Comparison of ENCODE assay signal across 12 mouse cellular contexts in genomic region chr5:39437463-39438201, GRCm38 (mm10).
DNase-seq lines count a peak whose midpoint lies in the region; ATAC-seq and TF ChIP-seq lines count a peak whose summit lies in the region.
"Had no signal": no experiment of that assay in that cellular context is flagged by ENCODE, and none has a peak within 500 bp of the region (broad histone marks: within the 10 kb centered on the region; RNA-seq: fewer than 3 reads in every experiment).

No protein-coding gene starts in this region.

- no peaks in the 10 kb centered on the region for H3K27me3 ChIP-seq in liver, embryonic 12.5 days (replicated peaks)
- no peaks in the 10 kb centered on the region for H3K27me3 ChIP-seq in heart, embryonic 14.5 days (ENCODE audit: control insufficient read depth, insufficient read depth, low read length)
- no peaks in the 10 kb centered on the region for H3K27me3 ChIP-seq in small intestine, adult 2 months (ENCODE audit: control insufficient read depth, insufficient read depth, low read length)
- H3K27me3 ChIP-seq: midbrain, embryonic 12.5 days had no signal

- DNase-seq in liver = peak; percentile 8
- peak; percentile 70 for DNase-seq in kidney, postnatal 10 days
- DNase-seq in neural tube, embryonic 10.5 days (ENCODE audit: extremely low spot score, low spot score) = no peak
- DNase-seq in layer of hippocampus, adult 9-11 months = no peak
- DNase-seq: layer of hippocampus, postnatal 36 days had no signal

- H3K27ac ChIP-seq in liver, embryonic 12.5 days = no peak overlapping the region
- H3K27ac ChIP-seq in heart, embryonic 14.5 days (replicated peaks in 1 of 2; ENCODE audit: control insufficient read depth in 1 of 2, insufficient read depth in 1 of 2, low read depth in 2 of 2, low read length in 2 of 2) = no peak overlapping the region
- peak overlapping the region; percentile 51 for H3K27ac ChIP-seq in small intestine, adult 2 months (ENCODE audit: insufficient read depth, low read depth, low read length)
- H3K27ac ChIP-seq: forebrain, embryonic 10.5 days; midbrain, embryonic 12.5 days had no signal

- no peak overlapping the region for H3K4me2 ChIP-seq in liver, embryonic 12.5 days
- no peak overlapping the region for H3K4me2 ChIP-seq in heart, embryonic 14.5 days (ENCODE audit: low read length)
- H3K4me2 ChIP-seq: midbrain, embryonic 12.5 days had no signal

- 27% methylated on average over 4 of the region's 4 CpGs for WGBS in liver, embryonic 12.5 days (ENCODE audit: insufficient replicate concordance)
- 45% methylated on average over 4 of the region's 4 CpGs for WGBS in heart, embryonic 14.5 days
- WGBS in small intestine, adult 2 months = 5% methylated on average over 4 of the region's 4 CpGs

- TF ChIP-seq POLR2A in small intestine, adult 2 months (IDR thresholded peaks at IDR 0.05; ENCODE audit: low read depth, low read length) = no peak

- no peaks in the 10 kb centered on the region for H3K4me1 ChIP-seq in liver, embryonic 12.5 days
- no peaks in the 10 kb centered on the region for H3K4me1 ChIP-seq in heart, embryonic 14.5 days (ENCODE audit: control insufficient read depth in 2 of 2, insufficient read depth in 2 of 2, low read length in 2 of 2)
- H3K4me1 ChIP-seq in small intestine, adult 2 months (ENCODE audit: control insufficient read depth, insufficient read depth, insufficient read length, low read length) = peaks cover 3% of the 10 kb centered on the region; the same call in 1 of the 2 replicates
- H3K4me1 ChIP-seq: forebrain, embryonic 10.5 days; midbrain, embryonic 12.5 days had no signal

- H3K36me3 ChIP-seq in liver, embryonic 12.5 days = no peaks in the 10 kb centered on the region
- no peaks in the 10 kb centered on the region for H3K36me3 ChIP-seq in heart, embryonic 14.5 days (ENCODE audit: control insufficient read depth, insufficient read depth, low read length)
- H3K36me3 ChIP-seq in small intestine, adult 2 months (ENCODE audit: control insufficient read depth, insufficient read depth, low read length) = no peaks in the 10 kb centered on the region
- H3K36me3 ChIP-seq: forebrain, embryonic 10.5 days; G1E; midbrain, embryonic 12.5 days had no signal

- no peak for ATAC-seq in liver, embryonic 12.5 days
- peak; percentile 66; the same call in 1 of the 2 replicates for ATAC-seq in heart, embryonic 14.5 days (ENCODE audit: insufficient number of reproducible peaks, insufficient read depth, low FRiP score, low read depth)
- ATAC-seq in frontal cortex, adult (ENCODE audit: low TSS enrichment) = no peak; the same call in 1 of the 2 replicates

- TF ChIP-seq CTCF in small intestine, adult 2 months (IDR thresholded peaks at IDR 0.05; ENCODE audit: extremely low read depth, insufficient read length, insufficient replicate concordance, low read depth, low read length) = no peak

- H3K9me3 ChIP-seq in liver, embryonic 12.5 days (replicated peaks) = no peaks in the 10 kb centered on the region
- no peaks in the 10 kb centered on the region for H3K9me3 ChIP-seq in heart, embryonic 14.5 days (ENCODE audit: control insufficient read depth, low read length)
- H3K9me3 ChIP-seq: forebrain, embryonic 10.5 days; G1E; midbrain, embryonic 12.5 days had no signal

- H3K9ac ChIP-seq in liver, embryonic 12.5 days = no peak overlapping the region
- H3K9ac ChIP-seq in heart, embryonic 14.5 days (ENCODE audit: low read length) = no peak overlapping the region
- H3K9ac ChIP-seq: midbrain, embryonic 12.5 days had no signal

- H3K4me3 ChIP-seq in liver, embryonic 12.5 days = no peak overlapping the region
- no peak overlapping the region for H3K4me3 ChIP-seq in heart, embryonic 14.5 days (ENCODE audit: control insufficient read depth in 1 of 2, insufficient read depth in 1 of 2, low read depth in 1 of 2, low read length in 2 of 2)
- no peak overlapping the region for H3K4me3 ChIP-seq in small intestine, adult 2 months (ENCODE audit: low read depth, low read length)
- H3K4me3 ChIP-seq: forebrain, embryonic 10.5 days; midbrain, embryonic 12.5 days had no signal

Comparison
In these comparisons a context has a peak if more than half of its experiments do, and no peak if none do; other contexts are left out.
1. DNase-seq: peak in liver (single experiment) and kidney, postnatal 10 days (single experiment); none in neural tube, embryonic 10.5 days (single experiment) and layer of hippocampus, adult 9-11 months (single experiment).